Mouse (Mus musculus) neural tube, embryonic 10.5 days (tissue): ENCODE measurements around the gene Cenps.
"Not testable (repeated sequence)": the region's sequence is repeated elsewhere in the genome, so short reads cannot be mapped to it uniquely, and the experiment has no call there.

Experiments used
- DNase-seq: peaks from one replicate; pipeline ENCODE4 v3.0.0-alpha.2; 2017; ENCODE audit warnings: low spot score; ENCODE audit errors: extremely low spot score

Cenps gene

DNA sequence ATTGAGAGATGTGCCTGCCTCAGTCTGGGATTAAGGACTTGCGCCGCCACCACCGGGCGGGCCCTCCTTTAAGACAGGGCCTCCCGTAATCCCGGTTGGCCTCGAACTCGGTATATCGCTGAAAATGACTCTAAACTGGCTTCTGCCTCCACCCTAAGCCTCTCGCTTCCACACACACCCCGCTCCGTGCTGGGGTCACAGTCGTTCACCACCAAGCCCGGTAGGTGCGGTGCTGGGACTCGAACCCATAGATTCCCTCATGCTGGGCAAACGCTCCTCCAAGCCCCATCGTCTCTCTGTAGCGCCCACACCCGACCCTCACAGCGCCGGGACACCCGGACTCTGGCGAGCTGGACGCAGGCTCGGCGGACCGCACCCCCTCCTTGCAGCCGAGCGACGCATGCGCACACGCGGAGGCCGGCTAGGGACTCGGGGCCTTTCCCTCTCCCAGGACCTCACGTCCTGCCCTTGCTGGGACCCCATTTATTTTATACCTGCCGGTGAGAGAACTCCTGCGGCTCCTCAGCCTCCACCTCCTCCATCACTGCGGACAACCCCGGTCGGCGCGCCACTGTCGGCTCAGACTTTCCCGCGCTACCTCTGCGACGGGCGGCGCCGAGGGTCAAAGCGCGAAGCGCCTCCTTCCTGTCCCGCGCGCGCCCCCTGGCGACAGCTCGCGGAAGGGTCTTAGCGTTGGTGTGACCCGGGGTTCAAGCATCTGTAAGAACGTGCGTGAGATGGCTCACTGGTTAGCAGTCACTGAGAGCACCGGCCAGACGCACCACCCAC, at the start of gene Cenps:
TSS of gene Cenps (minus strand) at position 648 of the 789 bp plus-strand sequence.
- DNase-seq, result peak; percentile 100

- DNase-seq, result no peak
These were observed 45.3 kb upstream of the Cenps start for GRCm38 (mm10) chr4:149182755-149183154.

- DNase-seq, result no peak
These were observed 44.8 kb upstream of the Cenps start for GRCm38 (mm10) chr4:149182192-149182591.

- DNase-seq, result no peak
These were observed 42.1 kb upstream of the Cenps start for GRCm38 (mm10) chr4:149179573-149179972.

GRCm38 (mm10) chr4:149179160-149179559, 41.7 kb upstream of the Cenps start:
- DNase-seq, result no peak

DNA sequence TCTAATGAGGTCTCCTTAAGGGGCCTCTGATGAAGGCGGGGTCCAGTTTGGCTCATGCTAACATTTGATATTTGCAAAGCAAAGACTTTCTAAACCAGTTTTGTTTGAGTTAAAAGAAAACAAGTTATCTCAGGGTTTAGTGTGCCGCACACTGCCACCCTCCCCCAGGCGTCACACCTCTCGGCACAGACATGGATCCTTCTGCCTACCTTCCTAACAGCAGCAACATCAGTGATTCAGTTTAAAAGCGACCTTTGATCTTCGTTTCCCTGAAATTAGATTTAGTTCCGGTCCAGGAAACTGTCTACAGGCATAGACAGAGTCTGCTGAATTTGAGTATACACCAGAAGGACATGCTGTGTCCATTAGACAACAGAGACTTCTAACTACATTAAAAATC, 40.9 kb upstream of the Cenps start:
- no peak for DNase-seq

GRCm38 (mm10) chr4:149177046-149177445, 39.6 kb upstream of the Cenps start:
- no peak for DNase-seq

GRCm38 (mm10) chr4:149176645-149177044, 39.2 kb upstream of the Cenps start:
- DNase-seq, result no peak

- no peak for DNase-seq
These were observed 36.2 kb upstream of the Cenps start for GRCm38 (mm10) chr4:149173661-149174060.

DNA sequence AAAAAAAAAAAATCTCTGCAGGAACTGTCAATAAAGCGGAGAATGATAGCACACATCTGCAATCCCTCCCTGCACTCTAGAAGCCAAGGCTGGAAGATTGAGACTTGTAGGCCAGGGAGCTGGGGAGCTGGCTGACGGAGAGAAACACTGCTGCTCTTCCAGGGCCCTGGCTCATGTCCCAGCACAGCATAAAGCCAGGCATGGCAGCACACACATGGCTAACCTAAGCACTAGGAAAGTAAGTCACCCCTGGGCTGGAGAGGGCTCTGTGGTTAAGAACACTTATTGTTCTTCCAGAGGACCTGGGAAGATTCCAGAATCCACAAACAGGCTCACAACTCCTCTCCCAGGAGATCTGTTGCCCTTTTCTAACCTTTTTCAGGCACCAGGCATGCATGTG, 35.2 kb upstream of the Cenps start:
- no peak for DNase-seq

- DNase-seq, result no peak
These were observed 34.7 kb upstream of the Cenps start for GRCm38 (mm10) chr4:149172083-149172482.

DNA sequence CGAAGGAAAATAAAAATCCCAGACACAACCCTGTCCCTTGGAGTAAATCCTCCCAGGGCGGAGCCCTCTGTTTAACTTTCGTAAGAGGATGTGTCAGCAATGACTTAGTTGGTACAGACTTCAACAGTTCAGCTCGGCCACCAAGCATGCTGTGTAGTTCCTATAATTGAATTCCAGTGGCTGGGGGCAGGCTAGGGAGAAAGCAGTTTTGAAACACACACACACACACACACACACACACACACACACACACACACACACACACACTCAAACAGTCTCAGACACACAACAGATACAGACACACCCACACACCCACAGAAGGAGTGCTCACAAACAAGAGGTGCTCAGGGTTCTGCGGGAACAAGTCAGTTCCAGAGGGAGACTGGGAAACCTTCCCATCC, 34.2 kb upstream of the Cenps start:
- DNase-seq, result no peak

DNA sequence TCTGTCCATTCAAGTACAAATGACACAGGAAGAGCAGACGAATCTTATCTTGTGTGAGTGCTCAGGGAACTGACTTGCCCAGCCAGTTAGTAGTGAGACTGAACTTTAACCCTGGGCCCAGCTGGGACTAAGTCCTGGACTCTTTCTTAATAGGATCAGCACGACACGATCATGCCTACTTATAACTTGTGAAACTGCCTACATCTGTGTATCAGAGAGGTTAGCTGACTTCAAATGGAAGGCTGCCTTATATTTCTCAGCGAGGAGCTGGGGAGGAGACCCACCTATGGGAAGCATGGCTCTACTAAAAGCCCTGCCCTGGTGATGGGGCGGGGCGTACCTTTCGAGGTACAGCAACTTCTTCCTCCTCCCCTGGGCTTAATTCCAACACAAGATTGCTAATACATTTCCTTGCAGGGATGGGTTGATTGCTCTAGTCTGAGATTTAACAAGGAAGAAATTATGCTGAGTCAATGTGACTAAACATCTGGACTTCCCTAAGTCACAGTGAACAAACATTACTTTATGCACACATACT, 33.0 kb upstream of the Cenps start:
- no peak for DNase-seq

DNA sequence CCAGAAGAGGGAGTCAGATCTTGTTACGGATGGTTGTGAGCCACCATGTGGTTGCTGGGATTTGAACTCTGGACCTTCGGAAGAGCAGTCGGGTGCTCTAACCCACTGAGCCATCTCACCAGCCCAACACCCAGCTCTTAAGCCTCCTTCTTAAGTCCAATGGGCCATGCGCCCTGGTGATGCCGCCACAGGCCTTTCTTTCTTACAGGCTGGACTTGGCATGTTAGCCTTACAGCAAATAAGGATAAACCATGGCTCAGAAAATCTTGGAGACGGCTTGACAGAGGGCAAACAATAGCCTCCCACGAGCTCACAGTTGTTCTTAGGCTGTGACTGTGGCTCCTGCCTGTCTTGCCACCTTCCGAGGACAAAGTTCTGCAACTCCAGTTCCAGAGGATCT, 32.5 kb upstream of the Cenps start:
- not testable (repeated sequence) for DNase-seq

DNA sequence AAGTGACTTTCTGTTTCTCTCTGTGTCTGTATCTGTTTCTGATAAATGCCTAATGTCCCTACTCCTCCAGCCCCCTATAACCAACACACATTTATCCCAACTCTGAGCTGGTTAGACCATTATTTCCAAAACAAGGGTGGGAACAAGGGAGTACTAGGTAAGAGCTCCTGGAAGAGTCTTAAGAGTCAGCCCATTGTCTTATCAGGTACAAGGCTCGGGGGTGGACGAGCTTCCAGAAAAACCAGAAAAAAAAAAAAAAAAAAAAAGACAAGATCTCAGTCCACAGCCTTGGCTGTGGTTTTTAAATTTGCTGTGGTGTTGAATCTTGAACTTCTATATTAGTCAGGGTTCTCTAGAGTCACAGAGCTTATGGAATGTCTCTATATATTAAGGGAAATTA, 30.6 kb upstream of the Cenps start:
- DNase-seq, result no peak

DNA sequence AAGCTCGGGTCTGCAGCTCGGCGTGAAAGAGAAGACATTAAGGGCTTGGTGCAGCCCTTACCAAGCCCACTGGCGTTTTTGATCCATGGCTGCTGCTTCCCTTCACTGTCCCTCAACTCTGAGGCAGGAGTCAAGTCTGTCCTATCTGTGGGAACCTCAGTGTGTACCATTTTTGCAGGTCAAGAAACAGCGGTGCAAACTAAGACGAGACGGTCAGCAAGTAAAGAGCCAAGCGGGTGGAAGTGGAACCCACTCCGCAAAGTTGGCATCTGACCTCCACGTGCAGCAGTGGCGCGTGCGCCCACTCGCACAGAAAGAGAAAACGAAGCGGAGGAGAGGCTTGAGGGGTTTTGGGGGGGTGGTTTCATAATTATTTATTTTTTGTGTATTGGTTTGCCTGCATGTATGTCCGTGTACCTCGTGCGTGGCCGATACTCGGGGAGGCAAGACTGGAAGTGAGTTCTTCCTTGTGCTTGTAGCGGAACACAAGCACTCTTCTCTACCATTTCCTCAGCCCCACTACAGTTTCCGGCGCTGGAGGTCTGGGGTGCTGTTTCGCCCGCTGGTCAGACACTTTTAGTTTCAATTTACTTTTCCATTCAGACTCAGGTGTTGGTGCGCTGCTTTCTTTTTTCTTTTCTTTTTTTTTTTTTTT, 29.7 kb upstream of the Cenps start:
- no peak for DNase-seq

- peak; percentile 97 for DNase-seq
These were observed 29.0 kb upstream of the Cenps start, which contains the start of gene Pgd for GRCm38 (mm10) chr4:149166215-149166946. Gene Pgd (minus strand): TSS chr4:149166771.

DNA sequence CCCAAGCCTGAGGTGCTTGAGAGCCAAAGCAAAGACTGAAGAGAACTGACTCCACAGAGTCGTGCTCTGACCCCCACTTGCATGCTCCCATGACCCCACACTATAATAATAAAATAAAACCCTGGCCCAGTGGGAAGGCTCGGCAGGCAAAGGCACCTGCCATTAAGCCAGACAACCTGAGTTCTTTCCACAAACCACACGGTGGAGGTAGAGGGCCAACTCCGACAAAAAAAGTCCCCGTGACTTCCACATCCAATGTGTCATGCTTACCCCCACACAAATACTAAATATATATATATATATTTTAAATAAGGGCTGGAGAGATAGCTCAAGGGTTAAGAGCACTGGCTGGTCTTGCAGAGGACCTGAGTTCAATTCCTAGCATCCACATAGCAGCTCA, 26.7 kb upstream of the Cenps start:
- DNase-seq, result no peak

- DNase-seq, result no peak
These were observed 25.8 kb upstream of the Cenps start for GRCm38 (mm10) chr4:149163196-149163595.

GRCm38 (mm10) chr4:149161166-149161565, 23.7 kb upstream of the Cenps start:
- DNase-seq, result no peak

DNA sequence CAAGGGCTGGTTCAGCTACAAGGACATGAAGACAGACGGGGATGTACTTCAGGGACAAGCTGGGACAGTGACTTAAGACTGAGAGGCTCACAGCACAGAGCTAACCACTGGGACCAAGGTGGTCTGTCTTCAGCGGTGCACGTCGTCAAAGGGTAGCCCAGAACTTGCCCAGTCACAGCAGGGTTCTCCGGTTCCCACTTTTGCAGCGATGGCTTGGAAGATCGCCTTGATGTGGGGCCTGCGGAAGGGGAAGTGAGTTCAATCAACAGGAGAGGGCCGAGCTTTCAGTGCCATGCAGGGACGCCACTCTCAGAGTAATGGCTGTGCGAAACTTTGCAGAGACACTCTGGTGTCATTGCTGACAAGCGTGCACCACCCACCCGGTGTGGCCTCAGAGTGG, 22.5 kb upstream of the Cenps start:
- no peak for DNase-seq

GRCm38 (mm10) chr4:149159203-149159602, 21.8 kb upstream of the Cenps start:
- DNase-seq, result no peak
